Mouse (Mus musculus): ENCODE data around the gene 1700008O03Rik. TPM values are rescaled to one million over a fixed set of nuclear protein-coding genes. Genes with fewer than 3 reads are reported as not detected.

The 1700008O03Rik gene
- polyA plus RNA-seq, 1 experiment = 0.43 TPM

- no peak overlapping the region for H3K27ac ChIP-seq (ENCODE audit: insufficient read depth, low read depth, low read length)
- WGBS = 68% methylated on average over 6 of the region's 6 CpGs
- H3K4me1 ChIP-seq (ENCODE audit: control insufficient read depth, insufficient read depth, insufficient read length, low read length) = peaks cover 8% of the 10 kb centered on the region
- H3K27me3 ChIP-seq (ENCODE audit: control insufficient read depth, insufficient read depth, low read length) = peaks cover 67% of the 10 kb centered on the region
- TF ChIP-seq CTCF (IDR thresholded peaks at IDR 0.05; ENCODE audit: extremely low read depth, insufficient read length, insufficient replicate concordance, low read depth, low read length) (no peak), POLR2A (IDR thresholded peaks at IDR 0.05; ENCODE audit: low read depth, low read length) (no peak)
- H3K36me3 ChIP-seq (ENCODE audit: control insufficient read depth, insufficient read depth, low read length) = no peaks in the 10 kb centered on the region
- H3K4me3 ChIP-seq (ENCODE audit: low read depth, low read length) = no peak overlapping the region
Observed at GRCm38 (mm10) chr7:44355411-44355810, 30.2 kb downstream of the 1700008O03Rik start.

- TF ChIP-seq POLR2A (IDR thresholded peaks at IDR 0.05; ENCODE audit: low read depth, low read length) = no peak
- no peak for TF ChIP-seq CTCF (IDR thresholded peaks at IDR 0.05; ENCODE audit: extremely low read depth, insufficient read length, insufficient replicate concordance, low read depth, low read length)
- H3K4me3 ChIP-seq (ENCODE audit: low read depth, low read length) = no peak overlapping the region
Observed at GRCm38 (mm10) chr7:44353601-44354340, 31.8 kb downstream of the 1700008O03Rik start.

GRCm38 (mm10) chr7:44352750-44353600, 32.6 kb downstream of the 1700008O03Rik start:
- peaks cover 3% of the 10 kb centered on the region; the same call in 1 of the 2 replicates for H3K4me1 ChIP-seq (ENCODE audit: control insufficient read depth, insufficient read depth, insufficient read length, low read length)
- H3K27ac ChIP-seq (ENCODE audit: insufficient read depth, low read depth, low read length) = no peak overlapping the region
- no peak overlapping the region for H3K4me3 ChIP-seq (ENCODE audit: low read depth, low read length)
- no peaks in the 10 kb centered on the region for H3K36me3 ChIP-seq (ENCODE audit: control insufficient read depth, insufficient read depth, low read length)
- 6% methylated on average over 65 of the region's 71 CpGs for WGBS
- peaks cover 57% of the 10 kb centered on the region for H3K27me3 ChIP-seq (ENCODE audit: control insufficient read depth, insufficient read depth, low read length)
- TF ChIP-seq POLR2A (IDR thresholded peaks at IDR 0.05; ENCODE audit: low read depth, low read length) (no peak), CTCF (IDR thresholded peaks at IDR 0.05; ENCODE audit: extremely low read depth, insufficient read length, insufficient replicate concordance, low read depth, low read length) (no peak)

More at GRCm38 (mm10) chr7:44353601-44354340, 31.8 kb downstream of the 1700008O03Rik start:
- peaks cover 61% of the 10 kb centered on the region for H3K27me3 ChIP-seq (ENCODE audit: control insufficient read depth, insufficient read depth, low read length)
- H3K36me3 ChIP-seq (ENCODE audit: control insufficient read depth, insufficient read depth, low read length) = no peaks in the 10 kb centered on the region
- 2% methylated on average over 35 of the region's 35 CpGs for WGBS
- H3K4me1 ChIP-seq (ENCODE audit: control insufficient read depth, insufficient read depth, insufficient read length, low read length) = peaks cover 3% of the 10 kb centered on the region; the same call in 1 of the 2 replicates
- no peak overlapping the region for H3K27ac ChIP-seq (ENCODE audit: insufficient read depth, low read depth, low read length)

GRCm38 (mm10) chr7:44351881-44352749, 33.5 kb downstream of the 1700008O03Rik start:
- 9% methylated on average over 71 of the region's 71 CpGs for WGBS
- peaks cover 3% of the 10 kb centered on the region; the same call in 1 of the 2 replicates for H3K4me1 ChIP-seq (ENCODE audit: control insufficient read depth, insufficient read depth, insufficient read length, low read length)
- H3K27me3 ChIP-seq (ENCODE audit: control insufficient read depth, insufficient read depth, low read length) = peaks cover 53% of the 10 kb centered on the region
- H3K27ac ChIP-seq (ENCODE audit: insufficient read depth, low read depth, low read length) = no peak overlapping the region
- H3K4me3 ChIP-seq (ENCODE audit: low read depth, low read length) = no peak overlapping the region
- H3K36me3 ChIP-seq (ENCODE audit: control insufficient read depth, insufficient read depth, low read length) = no peaks in the 10 kb centered on the region
- TF ChIP-seq POLR2A (IDR thresholded peaks at IDR 0.05; ENCODE audit: low read depth, low read length) = no peak
- TF ChIP-seq CTCF (IDR thresholded peaks at IDR 0.05; ENCODE audit: extremely low read depth, insufficient read length, insufficient replicate concordance, low read depth, low read length) = no peak

- peaks cover 44% of the 10 kb centered on the region for H3K27me3 ChIP-seq (ENCODE audit: control insufficient read depth, insufficient read depth, low read length)
- no peak for TF ChIP-seq POLR2A (IDR thresholded peaks at IDR 0.05; ENCODE audit: low read depth, low read length)
- TF ChIP-seq CTCF (IDR thresholded peaks at IDR 0.05; ENCODE audit: extremely low read depth, insufficient read length, insufficient replicate concordance, low read depth, low read length) = peak; percentile 50; the same call in 1 of the 2 replicates
- H3K36me3 ChIP-seq (ENCODE audit: control insufficient read depth, insufficient read depth, low read length) = no peaks in the 10 kb centered on the region
- 6% methylated on average over 25 of the region's 25 CpGs for WGBS
- H3K4me3 ChIP-seq (ENCODE audit: low read depth, low read length) = no peak overlapping the region
- H3K27ac ChIP-seq (ENCODE audit: insufficient read depth, low read depth, low read length) = no peak overlapping the region
- H3K4me1 ChIP-seq (ENCODE audit: control insufficient read depth, insufficient read depth, insufficient read length, low read length) = peaks cover 3% of the 10 kb centered on the region; the same call in 1 of the 2 replicates
Observed at GRCm38 (mm10) chr7:44350957-44351711, 34.5 kb downstream of the 1700008O03Rik start.

GRCm38 (mm10) chr7:44349043-44349442, 36.6 kb downstream of the 1700008O03Rik start:
- H3K27me3 ChIP-seq (ENCODE audit: control insufficient read depth, insufficient read depth, low read length) = peaks cover 35% of the 10 kb centered on the region
- H3K4me1 ChIP-seq (ENCODE audit: control insufficient read depth, insufficient read depth, insufficient read length, low read length) = peaks cover 3% of the 10 kb centered on the region; the same call in 1 of the 2 replicates
- 26% methylated on average over 3 of the region's 3 CpGs for WGBS

More at GRCm38 (mm10) chr7:44349043-44349442, 36.6 kb downstream of the 1700008O03Rik start:
- TF ChIP-seq POLR2A (IDR thresholded peaks at IDR 0.05; ENCODE audit: low read depth, low read length) (no peak), CTCF (IDR thresholded peaks at IDR 0.05; ENCODE audit: extremely low read depth, insufficient read length, insufficient replicate concordance, low read depth, low read length) (no peak)
- no peaks in the 10 kb centered on the region for H3K36me3 ChIP-seq (ENCODE audit: control insufficient read depth, insufficient read depth, low read length)
- H3K27ac ChIP-seq (ENCODE audit: insufficient read depth, low read depth, low read length) = no peak overlapping the region
- no peak overlapping the region for H3K4me3 ChIP-seq (ENCODE audit: low read depth, low read length)
